Mouse (Mus musculus): ENCODE results near the gene Vapb. TPM values are rescaled to one million over a fixed set of nuclear protein-coding genes. Genes with fewer than 3 reads are reported as not detected.
A peak's percentile ranks its signal among the peaks of the same experiment; 100 is the strongest.

Gene Vapb
- total RNA-seq (2014; rRNA removed) (16.0 and 18.8 TPM in 2 replicates), polyA plus RNA-seq (2012; rRNA removed) (10.2 and 11.5 TPM in 2 replicates)

DNA sequence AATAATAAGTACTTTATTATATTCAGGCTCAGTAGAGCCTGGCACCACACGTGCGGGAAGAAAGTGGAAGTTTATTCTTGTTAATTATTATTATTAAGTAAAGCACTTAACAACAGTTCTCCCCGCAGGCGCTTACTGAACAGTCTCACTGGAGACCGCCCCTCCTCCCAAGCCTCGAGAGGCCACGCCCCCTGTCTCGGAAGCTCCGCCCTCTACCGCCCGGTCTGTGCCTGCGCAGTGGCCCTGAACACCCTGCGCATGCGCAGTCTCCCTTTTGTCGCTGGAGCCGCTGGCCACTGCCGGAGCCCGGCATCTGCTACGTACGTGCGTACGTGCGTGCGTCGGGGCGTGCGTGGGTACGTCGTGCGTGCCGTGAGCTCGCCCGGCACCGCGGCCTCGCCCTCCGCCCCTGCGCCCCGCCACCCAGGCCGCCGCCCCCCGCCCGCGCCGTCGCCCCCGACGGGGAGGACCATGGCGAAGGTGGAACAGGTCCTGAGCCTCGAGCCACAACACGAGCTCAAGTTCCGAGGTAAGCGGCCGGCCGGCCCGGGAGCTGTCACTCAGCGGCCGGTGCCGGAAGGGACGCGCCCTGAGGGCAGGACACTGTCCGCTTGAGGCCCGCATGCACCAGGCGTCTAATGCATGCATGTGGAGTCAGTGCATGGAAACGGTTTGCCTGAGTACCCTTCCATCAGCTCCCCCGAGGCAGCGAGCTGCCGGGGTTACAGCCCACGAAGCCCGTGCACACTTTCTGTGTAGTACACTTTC, at the start of gene Vapb:
TSS of gene Vapb (plus strand) at position 290 of the 768 bp plus-strand sequence.
- 0 out of 2 replicates have a peak, but pooled peaks have one; percentile 20 for TF ChIP-seq POLR2A (IDR thresholded peaks at IDR 0.05; ENCODE audit: extremely low read depth, insufficient read depth, low read length)
- no peak for TF ChIP-seq CTCF (IDR thresholded peaks at IDR 0.05; ENCODE audit: low read depth, low read length)
- peak within 1 kb of the TSS; percentile 86 for H3K4me3 ChIP-seq (ENCODE audit: insufficient read depth, low read depth, low read length)
- H3K27me3 ChIP-seq (ENCODE audit: control insufficient read depth, insufficient read depth, low read length) = no peaks in the 10 kb centered on the region
- peak within 1 kb of the TSS; percentile 38; the same call in 1 of the 2 replicates for H3K27ac ChIP-seq (replicated peaks; ENCODE audit: insufficient read depth, low read depth, low read length)
- peak within 1 kb of the TSS; percentile 91 for H3K9ac ChIP-seq (ENCODE audit: low read depth, low read length)
- H3K79me2 ChIP-seq (ENCODE audit: control insufficient read depth, insufficient read depth, low read length) = peaks cover 39% of the 10 kb centered on the region; the same call in 1 of the 2 replicates
- under 1% methylated on average over 70 of the region's 70 CpGs for WGBS
- H3K36me3 ChIP-seq (ENCODE audit: control insufficient read depth, insufficient read depth, low read length) = no peaks in the 10 kb centered on the region
- peak; percentile 85 for DNase-seq (ENCODE audit: extremely low read depth, low read depth, low spot score)
- H3K4me1 ChIP-seq (ENCODE audit: control insufficient read depth, insufficient read depth, low read length) = peaks cover 28% of the 10 kb centered on the region

DNA sequence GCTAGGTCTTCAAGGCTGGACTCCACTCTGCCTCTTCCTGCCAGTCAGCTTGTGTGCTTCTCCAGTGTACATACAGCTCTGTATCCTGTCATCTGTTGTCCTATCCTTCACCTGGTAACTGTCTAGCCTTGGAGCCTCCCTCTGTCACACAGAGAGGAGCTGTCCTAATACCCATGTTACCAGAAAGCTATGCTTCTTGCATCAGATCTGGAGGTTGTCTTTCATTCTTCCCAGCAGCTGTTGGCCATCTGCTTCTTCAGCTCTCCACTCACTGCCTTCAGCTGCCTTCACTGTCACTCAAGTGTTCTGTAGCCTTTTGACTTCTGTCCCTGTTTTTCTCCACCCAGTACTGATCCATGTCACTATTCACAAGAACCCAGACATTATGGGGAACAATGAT, 47.5 kb upstream of the Vapb start:
- no peak for DNase-seq (ENCODE audit: extremely low read depth, low read depth, low spot score)
- TF ChIP-seq POLR2A (IDR thresholded peaks at IDR 0.05; ENCODE audit: extremely low read depth, insufficient read depth, low read length) (no peak), CTCF (IDR thresholded peaks at IDR 0.05; ENCODE audit: low read depth, low read length) (no peak)
- Histone ChIP-seq H3K27me3 (ENCODE audit: control insufficient read depth, insufficient read depth, low read length) (no peaks in the 10 kb centered on the region), H3K36me3 (ENCODE audit: control insufficient read depth, insufficient read depth, low read length) (peaks cover 11% of the 10 kb centered on the region; the same call in 1 of the 2 replicates), H3K4me1 (ENCODE audit: control insufficient read depth, insufficient read depth, low read length) (no peaks in the 10 kb centered on the region), H3K9ac (ENCODE audit: low read depth, low read length) (no peak overlapping the region), H3K79me2 (ENCODE audit: control insufficient read depth, insufficient read depth, low read length) (peaks cover 19% of the 10 kb centered on the region), H3K4me3 (ENCODE audit: insufficient read depth, low read depth, low read length) (no peak overlapping the region), H3K27ac (replicated peaks; ENCODE audit: insufficient read depth, low read depth, low read length) (no peak overlapping the region)

DNA sequence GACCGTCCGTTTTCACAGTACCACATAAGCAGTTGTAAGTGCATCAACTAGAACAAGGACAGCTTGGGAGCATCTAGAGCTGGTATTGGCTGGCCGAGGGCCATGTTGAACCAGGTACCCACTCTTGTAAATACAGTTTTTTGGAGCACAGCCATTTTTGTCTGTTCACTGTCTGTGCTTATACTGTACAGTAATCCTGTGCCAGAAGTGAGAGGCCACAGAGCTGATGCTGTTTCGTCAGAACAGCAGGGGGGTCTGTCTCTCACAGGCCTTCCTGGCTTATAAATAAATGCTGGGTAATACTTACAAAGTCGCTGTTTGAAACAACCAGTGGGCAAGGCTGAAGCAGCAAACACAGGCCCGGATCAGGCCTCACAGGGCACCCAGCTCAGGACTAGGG, 45.6 kb upstream of the Vapb start:
- H3K9ac ChIP-seq (ENCODE audit: low read depth, low read length) = no peak overlapping the region
- H3K4me1 ChIP-seq (ENCODE audit: control insufficient read depth, insufficient read depth, low read length) = no peaks in the 10 kb centered on the region
- 93% methylated on average over 6 of the region's 6 CpGs for WGBS
- no peaks in the 10 kb centered on the region for H3K27me3 ChIP-seq (ENCODE audit: control insufficient read depth, insufficient read depth, low read length)
- H3K79me2 ChIP-seq (ENCODE audit: control insufficient read depth, insufficient read depth, low read length) = peaks cover 7% of the 10 kb centered on the region; the same call in 1 of the 2 replicates
- peaks cover 22% of the 10 kb centered on the region for H3K36me3 ChIP-seq (ENCODE audit: control insufficient read depth, insufficient read depth, low read length)
- DNase-seq (ENCODE audit: extremely low read depth, low read depth, low spot score) = no peak
- no peak for TF ChIP-seq CTCF (IDR thresholded peaks at IDR 0.05; ENCODE audit: low read depth, low read length)
- H3K4me3 ChIP-seq (ENCODE audit: insufficient read depth, low read depth, low read length) = no peak overlapping the region
- no peak overlapping the region for H3K27ac ChIP-seq (replicated peaks; ENCODE audit: insufficient read depth, low read depth, low read length)

DNA sequence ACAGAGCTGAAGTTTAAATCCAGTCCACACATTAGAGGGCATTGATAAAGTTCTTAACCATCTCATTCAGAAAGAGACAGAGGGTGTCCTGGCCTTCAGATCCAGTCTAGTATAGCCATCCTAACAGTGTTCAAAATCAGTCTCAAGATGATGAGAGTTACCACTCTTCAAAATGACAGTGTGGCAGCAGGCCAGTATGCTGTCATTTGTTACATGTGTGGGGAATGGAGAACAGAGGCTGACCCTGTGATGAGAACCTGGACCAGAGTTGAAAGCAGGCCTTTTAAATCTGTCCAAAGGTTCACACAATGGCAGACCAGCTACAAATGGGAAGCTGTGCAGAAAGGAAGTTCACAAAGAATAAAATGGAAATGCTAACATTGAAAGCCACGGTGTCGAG, 44.6 kb upstream of the Vapb start:
- 0 out of 2 replicates have a peak, but pooled peaks cover 3% of the 10 kb centered on the region for H3K79me2 ChIP-seq (ENCODE audit: control insufficient read depth, insufficient read depth, low read length)
- WGBS = 91% methylated on average over 2 of the region's 2 CpGs
- H3K4me3 ChIP-seq (ENCODE audit: insufficient read depth, low read depth, low read length) = no peak overlapping the region
- no peaks in the 10 kb centered on the region for H3K27me3 ChIP-seq (ENCODE audit: control insufficient read depth, insufficient read depth, low read length)
- no peak overlapping the region for H3K27ac ChIP-seq (replicated peaks; ENCODE audit: insufficient read depth, low read depth, low read length)
- H3K9ac ChIP-seq (ENCODE audit: low read depth, low read length) = no peak overlapping the region
- TF ChIP-seq CTCF (IDR thresholded peaks at IDR 0.05; ENCODE audit: low read depth, low read length) (no peak), POLR2A (IDR thresholded peaks at IDR 0.05; ENCODE audit: extremely low read depth, insufficient read depth, low read length) (no peak)
- no peaks in the 10 kb centered on the region for H3K4me1 ChIP-seq (ENCODE audit: control insufficient read depth, insufficient read depth, low read length)
- peaks cover 25% of the 10 kb centered on the region for H3K36me3 ChIP-seq (ENCODE audit: control insufficient read depth, insufficient read depth, low read length)
- no peak for DNase-seq (ENCODE audit: extremely low read depth, low read depth, low spot score)

DNA sequence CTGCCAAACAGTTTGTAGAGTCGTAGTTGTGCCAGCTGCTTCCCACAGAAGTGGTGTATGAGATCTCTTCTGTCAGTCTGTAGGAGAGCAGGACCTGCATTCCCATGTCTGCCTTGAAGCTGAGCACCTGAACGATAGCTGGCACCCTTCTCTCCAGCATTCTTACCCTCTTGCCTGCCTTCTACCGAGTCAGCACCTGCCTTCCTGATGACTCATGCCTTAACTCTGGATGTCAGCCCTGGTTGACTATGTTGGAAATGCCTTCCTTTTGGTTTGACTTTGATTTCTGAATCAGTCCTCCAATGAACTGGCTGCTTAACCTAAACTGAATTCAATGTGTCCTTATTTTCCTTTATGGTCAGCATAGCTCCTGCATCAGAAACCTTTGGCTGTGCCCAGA, 38.5 kb upstream of the Vapb start:
- no peak overlapping the region for H3K9ac ChIP-seq (ENCODE audit: low read depth, low read length)
- TF ChIP-seq CTCF (IDR thresholded peaks at IDR 0.05; ENCODE audit: low read depth, low read length) (no peak), POLR2A (IDR thresholded peaks at IDR 0.05; ENCODE audit: extremely low read depth, insufficient read depth, low read length) (no peak)
- no peak overlapping the region for H3K27ac ChIP-seq (replicated peaks; ENCODE audit: insufficient read depth, low read depth, low read length)
- H3K79me2 ChIP-seq (ENCODE audit: control insufficient read depth, insufficient read depth, low read length) = no peaks in the 10 kb centered on the region
- H3K4me3 ChIP-seq (ENCODE audit: insufficient read depth, low read depth, low read length) = no peak overlapping the region
- H3K27me3 ChIP-seq (ENCODE audit: control insufficient read depth, insufficient read depth, low read length) = no peaks in the 10 kb centered on the region
- DNase-seq (ENCODE audit: extremely low read depth, low read depth, low spot score) = no peak
- H3K36me3 ChIP-seq (ENCODE audit: control insufficient read depth, insufficient read depth, low read length) = peaks cover 39% of the 10 kb centered on the region
- H3K4me1 ChIP-seq (ENCODE audit: control insufficient read depth, insufficient read depth, low read length) = no peaks in the 10 kb centered on the region
- WGBS = 77% methylated on average over 3 of the region's 3 CpGs
